Mouse (Mus musculus) layer of hippocampus, postnatal 25 days (tissue): Measurements from ENCODE around the gene Clstn3. TPM values are rescaled to one million over a fixed set of nuclear protein-coding genes. Genes with fewer than 3 reads are reported as not detected.
"Not testable (repeated sequence)": the region's sequence is repeated elsewhere in the genome, so short reads cannot be mapped to it uniquely, and the experiment has no call there.

Experiments
- DNase-seq, 2 experiments: peaks; one replicate each; pipeline ENCODE4 v3.0.0; 2022; ENCODE audit warnings: mixed read lengths in 2 of 2, low spot score in 1 of 2; ENCODE audit errors: extremely low spot score in 1 of 2
- total RNA-seq, 2 experiments: library from RNA; stranded (reverse); gene quantifications; 2 replicates each; pipeline ENCODE4 v1.2.3; 2021

Clstn3 gene
- total RNA-seq, 2 experiments from 2014 or later, result 278 to 279 TPM

DNA sequence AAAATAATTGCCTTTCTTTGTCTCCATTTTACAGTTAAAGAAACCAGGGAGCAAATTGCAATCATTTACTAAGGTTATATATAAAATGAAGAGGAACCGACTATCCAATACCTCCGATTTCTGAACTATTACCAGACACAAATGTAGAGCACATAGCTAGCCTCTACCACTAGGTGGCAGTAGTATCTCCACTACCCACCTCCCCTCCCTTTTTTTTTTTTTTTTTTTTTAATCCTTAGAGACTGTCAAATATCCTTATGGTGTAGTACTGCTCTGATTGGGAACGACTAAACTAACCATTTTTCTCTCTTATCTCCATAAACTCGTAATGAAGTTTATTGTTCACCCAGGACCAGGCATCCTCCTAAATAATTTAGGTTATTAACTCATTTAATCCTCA is 15.7 kb upstream of the Clstn3 start:
- no peak for DNase-seq

DNA sequence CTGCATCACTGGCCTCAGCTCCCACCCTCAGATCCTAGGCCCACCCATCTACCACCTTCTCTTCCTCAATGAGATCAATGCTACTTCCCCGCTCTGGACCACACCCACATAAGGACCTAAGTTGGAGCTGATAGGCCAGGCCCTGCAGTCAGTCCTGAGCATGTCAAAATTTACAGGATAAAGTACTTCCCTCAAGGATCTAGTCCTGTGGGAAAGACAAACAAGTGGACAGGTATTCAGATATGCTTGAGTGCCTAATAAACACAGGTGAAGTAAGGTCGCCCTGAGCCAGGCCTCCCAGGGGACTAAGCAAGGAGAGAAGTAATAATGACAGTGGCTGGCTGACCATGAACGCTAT is 15.0 kb upstream of the Clstn3 start:
- DNase-seq, result no peak

GRCm38 (mm10) chr6:124478874-124479572 is 14.4 kb upstream of the Clstn3 start:
- DNase-seq, result no peak

DNA sequence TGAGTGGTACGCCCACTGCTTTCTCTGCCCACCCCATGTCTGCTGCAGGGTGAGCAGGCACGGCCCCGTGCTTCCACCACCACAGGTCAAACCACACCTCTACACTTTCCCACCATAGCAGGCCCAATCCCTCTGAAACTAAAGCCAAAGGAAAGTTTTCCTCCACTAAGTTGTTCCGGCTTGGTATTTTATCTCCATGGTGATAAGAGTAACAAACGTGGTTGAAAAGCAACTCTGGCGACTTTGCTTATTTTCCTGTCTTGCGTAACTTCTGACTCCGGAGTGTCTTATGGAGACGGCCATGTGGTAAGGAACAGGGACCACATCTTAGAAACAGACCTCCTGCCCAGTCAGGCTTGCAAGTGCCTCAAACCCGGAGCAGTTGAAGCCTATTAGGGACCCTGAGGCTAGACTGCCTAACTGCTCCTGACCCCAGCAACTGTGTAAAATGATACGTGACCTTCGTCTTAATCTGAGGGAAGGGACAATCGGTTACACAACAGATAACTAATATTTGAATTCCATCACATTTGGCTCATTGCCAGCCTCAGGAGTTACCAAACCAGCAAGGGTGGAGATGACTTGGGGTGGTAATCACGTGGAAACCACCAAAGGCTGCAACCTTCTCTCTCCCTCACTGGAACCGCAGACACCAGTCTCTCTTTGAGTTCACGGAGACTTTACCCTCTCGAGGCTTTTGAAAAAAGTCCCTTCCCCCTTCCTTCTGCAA is 13.5 kb upstream of the Clstn3 start:
- no peak for DNase-seq

- no peak for DNase-seq
These were observed 12.6 kb upstream of the Clstn3 start for GRCm38 (mm10) chr6:124477221-124477655.

- no peak for DNase-seq
These were observed 12.2 kb upstream of the Clstn3 start for GRCm38 (mm10) chr6:124476796-124477195.

DNA sequence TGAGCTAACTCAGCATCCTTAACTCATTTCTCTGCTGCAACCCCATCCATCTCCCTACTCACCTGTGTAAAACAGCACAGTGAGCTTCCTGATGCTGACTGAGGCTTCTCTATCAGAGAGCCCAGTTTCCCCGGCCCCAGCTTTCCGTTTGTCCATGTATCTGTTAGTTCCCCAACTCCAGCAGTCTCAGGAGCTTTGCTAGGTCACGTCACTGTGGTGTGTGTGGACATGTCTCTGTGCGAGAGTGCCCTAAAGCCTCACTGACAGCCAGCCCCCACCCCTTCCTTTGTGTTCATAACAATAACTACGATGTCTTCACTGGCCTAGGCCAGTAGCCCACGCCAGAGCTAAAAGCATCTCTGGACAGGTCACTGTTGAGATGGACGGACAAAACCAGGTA is 11.6 kb upstream of the Clstn3 start:
- no peak for DNase-seq

- not testable (repeated sequence) for DNase-seq
These were observed 10.9 kb upstream of the Clstn3 start for GRCm38 (mm10) chr6:124475335-124476075.

GRCm38 (mm10) chr6:124474621-124475020 is 10.0 kb upstream of the Clstn3 start:
- no peak for DNase-seq

- DNase-seq, result peak in 1 of 2 experiments; percentile 67
These were observed 8.2 kb upstream of the Clstn3 start for GRCm38 (mm10) chr6:124472801-124473200.

DNA sequence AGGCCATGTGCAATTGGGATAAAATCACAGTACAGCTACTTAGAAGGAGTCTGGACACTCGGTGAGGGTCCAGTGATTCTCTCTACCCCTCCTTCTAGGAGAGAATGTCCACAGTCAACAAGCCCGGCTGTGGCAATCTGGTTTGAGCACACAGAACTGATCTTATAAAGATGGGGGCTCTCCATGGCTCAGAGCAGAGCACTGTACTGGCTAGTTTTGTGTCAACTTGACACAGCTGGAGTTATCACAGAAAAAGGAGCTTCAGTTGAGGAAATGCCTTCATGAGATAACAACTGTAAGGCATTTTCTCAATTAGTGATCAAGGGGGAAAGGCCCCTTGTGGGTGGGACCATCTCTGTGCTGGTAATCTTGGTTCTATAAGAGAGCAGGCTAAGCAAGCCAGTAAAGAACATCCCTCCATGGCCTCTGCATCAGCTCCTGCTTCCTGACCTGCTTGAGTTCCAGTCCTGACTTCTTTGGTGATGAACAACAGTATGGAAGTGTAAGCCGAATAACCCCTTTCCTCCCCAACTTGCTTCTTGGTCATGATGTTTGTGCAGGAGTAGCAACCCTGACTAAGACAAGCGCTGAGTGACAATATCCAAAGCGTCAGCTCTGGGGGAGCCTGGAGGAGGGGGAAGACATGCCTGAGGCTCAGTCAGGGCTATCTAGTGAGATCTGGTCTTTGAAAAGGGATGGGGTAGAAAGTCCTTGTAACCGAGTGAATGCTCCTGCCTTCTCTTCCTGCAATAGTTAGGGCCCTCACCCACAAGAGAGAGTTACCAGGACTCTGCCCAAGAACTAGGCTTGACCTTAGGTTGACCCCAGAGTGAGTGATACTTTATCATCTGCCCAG is 7.4 kb upstream of the Clstn3 start:
- not testable (repeated sequence) for DNase-seq

- DNase-seq, result no peak
These were observed 6.5 kb upstream of the Clstn3 start for GRCm38 (mm10) chr6:124471121-124471520.

DNA sequence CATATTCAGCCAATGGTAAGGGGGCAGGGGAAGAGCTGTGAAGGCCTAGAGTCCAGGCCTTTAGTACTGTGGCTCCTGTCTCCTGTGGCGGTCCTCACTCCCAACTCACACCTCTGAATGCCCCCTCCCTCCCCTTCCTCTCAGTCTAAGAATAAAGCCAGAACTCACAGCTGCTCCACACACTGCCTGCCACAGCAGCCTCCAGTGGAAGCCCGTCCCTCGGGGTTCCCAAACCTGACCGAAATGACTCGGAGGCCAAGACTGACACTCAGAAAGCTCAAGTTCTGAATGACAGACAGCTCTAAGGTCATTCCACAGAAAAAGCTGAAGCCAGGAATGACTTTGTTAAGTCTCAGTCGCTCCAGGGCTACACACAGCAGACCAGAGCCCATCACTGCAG is 1.1 kb upstream of the Clstn3 start:
- DNase-seq, result no peak

DNA sequence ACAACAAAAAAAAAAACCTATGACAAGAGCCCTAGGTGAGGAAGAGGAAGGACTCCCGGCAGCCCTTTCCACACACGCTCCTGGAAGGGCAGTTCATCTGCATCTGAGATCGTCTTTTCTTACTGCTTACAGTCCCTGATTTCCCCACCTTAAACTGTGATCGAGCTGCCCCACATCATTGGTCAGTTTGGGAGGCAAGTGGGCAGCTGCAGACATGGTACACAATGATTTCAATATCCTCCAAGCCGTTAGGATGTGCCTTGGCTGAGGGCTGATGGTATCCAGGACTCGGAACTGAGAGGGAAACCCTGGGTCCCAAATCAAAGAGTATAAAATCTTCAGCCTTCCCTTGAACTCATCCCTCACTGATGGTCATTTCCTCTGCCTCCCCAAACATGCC is 705 bp upstream of the Clstn3 start:
- no peak for DNase-seq

DNA sequence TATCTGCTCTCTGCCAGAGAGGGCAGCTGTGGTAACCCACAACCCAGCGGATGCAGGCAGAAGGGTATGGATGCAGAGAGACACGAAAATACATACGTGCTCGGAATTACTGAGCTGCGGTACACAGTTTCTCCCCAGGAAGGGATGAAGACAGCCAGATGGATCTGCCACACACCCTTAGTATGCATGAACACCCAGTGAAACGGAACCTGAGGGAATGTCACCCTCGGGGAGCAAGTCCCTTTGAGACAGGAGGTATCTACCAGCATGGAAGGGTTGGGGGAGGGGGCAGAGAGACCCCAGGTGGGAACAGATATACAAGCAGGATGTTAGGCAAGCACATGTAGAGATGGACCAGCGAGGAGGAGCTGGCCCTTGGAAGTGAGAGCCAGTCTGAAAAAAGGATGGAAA is 708 bp downstream of the Clstn3 start:
- DNase-seq, result peak in 1 of 2 experiments; percentile 13

- no peak for DNase-seq
These were observed 5.2 kb downstream of the Clstn3 start for GRCm38 (mm10) chr6:124459388-124459787.

DNA sequence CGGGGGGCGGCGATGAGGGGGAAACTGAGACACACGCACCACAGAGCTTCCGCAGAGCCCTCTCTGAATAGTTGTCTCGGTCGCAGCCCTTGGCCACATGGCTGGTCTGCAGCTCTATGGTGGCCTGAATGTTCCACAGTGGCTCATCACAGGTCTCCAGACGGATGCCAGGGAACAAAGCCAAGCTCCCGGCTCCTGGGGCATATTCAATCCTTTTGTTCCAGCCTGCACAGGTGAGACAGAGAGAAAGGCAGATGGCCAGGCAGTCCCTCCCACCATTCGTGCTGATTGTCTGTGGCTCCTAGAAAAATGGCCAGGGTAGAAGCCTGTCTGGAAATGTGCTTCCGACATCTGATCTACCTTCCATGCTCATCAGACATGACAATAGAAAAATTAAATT is 6.1 kb downstream of the Clstn3 start:
- no peak for DNase-seq

DNA sequence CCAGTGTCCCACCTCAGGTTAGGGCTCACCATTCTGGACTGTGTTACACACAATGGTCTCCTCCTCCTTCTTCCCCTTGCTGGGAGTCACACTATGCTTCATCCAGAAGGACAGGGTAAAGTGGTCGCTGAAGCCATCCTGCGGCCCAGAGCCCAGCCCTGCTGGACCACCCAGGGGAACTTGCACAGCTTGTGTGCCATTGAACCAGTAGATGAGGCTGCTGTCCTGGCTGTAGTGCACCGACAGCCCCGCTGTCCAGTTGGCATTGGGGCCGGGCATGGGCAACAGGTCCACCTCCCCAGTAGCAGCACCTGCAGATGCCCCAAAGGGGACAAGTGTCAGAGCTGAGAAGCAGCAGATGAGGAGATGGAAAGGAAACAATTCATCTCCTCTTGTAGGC is 6.8 kb downstream of the Clstn3 start:
- no peak for DNase-seq

- no peak for DNase-seq
These were observed 8.4 kb downstream of the Clstn3 start for GRCm38 (mm10) chr6:124456243-124456642.

GRCm38 (mm10) chr6:124453756-124454155 is 10.8 kb downstream of the Clstn3 start:
- DNase-seq, result no peak
